Mouse (Mus musculus) neural tube, embryonic 14.5 days (tissue): ENCODE measurements at regions not wholly inside any gene's neighbourhood (a gene's known extent, or its start where the extent isn't known, plus 50 kb on each side); places are given as distances from the start of the nearest gene placed in this dataset.

Experiments
- ATAC-seq: fragments of 200-750 bp; cut with Nextera tagmentation; 2 replicates; pipeline ENCODE4 v1.8.0; 2017; ENCODE audit warnings: low read depth, mild to moderate bottlenecking, moderate TSS enrichment, moderate library complexity
- H3K27ac ChIP-seq: fragments of 300-500 bp; sonication (generic); 2 replicates; pipeline ENCODE4 v1.5.1; 2014; ENCODE audit warnings: low read depth, mild to moderate bottlenecking, control low read depth, low read length, moderate library complexity, mixed read lengths
- H3K27me3 ChIP-seq: fragments of 300-500 bp; sonication (generic); 2 replicates; pipeline ENCODE4 v1.6.1; 2014; ENCODE audit warnings: low read length; ENCODE audit not compliant: control insufficient read depth, insufficient read depth
- H3K36me3 ChIP-seq: fragments of 300-500 bp; sonication (generic); 2 replicates; pipeline ENCODE4 v1.6.1; 2014; ENCODE audit warnings: low read length, mixed read lengths; ENCODE audit not compliant: control insufficient read depth, insufficient read depth
- H3K4me1 ChIP-seq: fragments of 300-500 bp; sonication (generic); 2 replicates; pipeline ENCODE4 v1.6.1; 2014; ENCODE audit warnings: low read length; ENCODE audit not compliant: control insufficient read depth, insufficient read depth
- H3K4me2 ChIP-seq: fragments of 300-500 bp; sonication (generic); 2 replicates; pipeline ENCODE4 v1.6.1; 2014; ENCODE audit warnings: mild to moderate bottlenecking, low read depth, low read length, control low read depth
- H3K4me3 ChIP-seq: fragments of 300-500 bp; sonication (generic); 2 replicates; pipeline ENCODE4 v1.5.1; 2014; ENCODE audit warnings: low read depth, low read length, control low read depth, mixed read lengths
- H3K9ac ChIP-seq: fragments of 300-500 bp; sonication (generic); replicated peaks from 2 replicates; pipeline ENCODE4 v1.6.1; 2014; ENCODE audit warnings: low read depth, mild to moderate bottlenecking, control low read depth, low read length, mixed read lengths
- H3K9me3 ChIP-seq: fragments of 300-500 bp; sonication (generic); 2 replicates; pipeline ENCODE4 v1.6.1; 2016; ENCODE audit warnings: low read length; ENCODE audit not compliant: control insufficient read depth
- WGBS: fragments of 180-500 bp; shearing (Covaris S2); extraction: QIAGEN DNeasy Blood & Tissue Kit; methylation state at CpG from one replicate; pipeline ENCODE4 v1.1.7; 2014; 5-methylcytosine and 5-hydroxymethylcytosine counted together

GRCm38 (mm10) chr5:49909483-49909882, 149.3 kb downstream of the Adgra3 start:
- 90% methylated on average over 1 of the region's 1 CpGs for WGBS
- no peak for ATAC-seq
- H3K4me3 ChIP-seq: no peak overlapping the region
- no peaks in the 10 kb centered on the region for H3K36me3 ChIP-seq
- no peak overlapping the region for H3K9ac ChIP-seq
- no peaks in the 10 kb centered on the region for H3K27me3 ChIP-seq
- H3K4me1 ChIP-seq: no peaks in the 10 kb centered on the region
- no peaks in the 10 kb centered on the region for H3K9me3 ChIP-seq
- H3K4me2 ChIP-seq: no peak overlapping the region
- H3K27ac ChIP-seq: no peak overlapping the region

- no peak overlapping the region for H3K4me2 ChIP-seq
- no peaks in the 10 kb centered on the region for H3K27me3 ChIP-seq
- WGBS: 87% methylated on average over 5 of the region's 5 CpGs
- ATAC-seq: no peak
- no peak overlapping the region for H3K9ac ChIP-seq
- H3K27ac ChIP-seq: no peak overlapping the region
- no peak overlapping the region for H3K4me3 ChIP-seq
- no peaks in the 10 kb centered on the region for H3K36me3 ChIP-seq
- no peaks in the 10 kb centered on the region for H3K9me3 ChIP-seq
- no peaks in the 10 kb centered on the region for H3K4me1 ChIP-seq
Measured at GRCm38 (mm10) chr5:49896106-49896505, 162.7 kb downstream of the Adgra3 start.

- H3K27me3 ChIP-seq: no peaks in the 10 kb centered on the region
- H3K36me3 ChIP-seq: no peaks in the 10 kb centered on the region
- H3K9me3 ChIP-seq: no peaks in the 10 kb centered on the region
- WGBS: 25% methylated on average over 2 of the region's 2 CpGs
- no peak overlapping the region for H3K9ac ChIP-seq
- H3K4me1 ChIP-seq: no peaks in the 10 kb centered on the region
- no peak overlapping the region for H3K4me3 ChIP-seq
- no peak for ATAC-seq
- no peak overlapping the region for H3K4me2 ChIP-seq
- H3K27ac ChIP-seq: no peak overlapping the region
Measured at GRCm38 (mm10) chr5:49880383-49880782, 178.4 kb downstream of the Adgra3 start.

- Histone ChIP-seq H3K36me3 (no peaks in the 10 kb centered on the region), H3K9ac (no peak overlapping the region), H3K4me3 (no peak overlapping the region), H3K4me1 (no peaks in the 10 kb centered on the region), H3K27me3 (no peaks in the 10 kb centered on the region), H3K4me2 (no peak overlapping the region), H3K27ac (no peak overlapping the region), H3K9me3 (no peaks in the 10 kb centered on the region)
- no peak for ATAC-seq
- WGBS: 0% methylated on average over 1 of the region's 1 CpGs
Measured at GRCm38 (mm10) chr5:49876240-49876639, 182.6 kb downstream of the Adgra3 start.

GRCm38 (mm10) chr5:49857202-49857601, 201.6 kb downstream of the Adgra3 start:
- Histone ChIP-seq H3K27ac (no peak overlapping the region), H3K4me2 (no peak overlapping the region), H3K27me3 (no peaks in the 10 kb centered on the region), H3K9ac (no peak overlapping the region), H3K4me3 (no peak overlapping the region), H3K9me3 (no peaks in the 10 kb centered on the region), H3K4me1 (no peaks in the 10 kb centered on the region), H3K36me3 (no peaks in the 10 kb centered on the region)
- no peak for ATAC-seq
- 55% methylated on average over 1 of the region's 1 CpGs for WGBS

- ATAC-seq: no peak
- no peak overlapping the region for H3K4me3 ChIP-seq
- H3K27me3 ChIP-seq: no peaks in the 10 kb centered on the region
- no peak overlapping the region for H3K9ac ChIP-seq
- 87% methylated on average over 2 of the region's 2 CpGs for WGBS
- no peaks in the 10 kb centered on the region for H3K4me1 ChIP-seq
- H3K36me3 ChIP-seq: no peaks in the 10 kb centered on the region
- no peaks in the 10 kb centered on the region for H3K9me3 ChIP-seq
- no peak overlapping the region for H3K4me2 ChIP-seq
- H3K27ac ChIP-seq: no peak overlapping the region
Measured at GRCm38 (mm10) chr5:49856036-49856435, 202.8 kb downstream of the Adgra3 start.

- Histone ChIP-seq H3K27ac (no peak overlapping the region), H3K36me3 (no peaks in the 10 kb centered on the region), H3K4me3 (no peak overlapping the region), H3K4me2 (no peak overlapping the region), H3K27me3 (no peaks in the 10 kb centered on the region), H3K4me1 (no peaks in the 10 kb centered on the region), H3K9me3 (no peaks in the 10 kb centered on the region), H3K9ac (no peak overlapping the region)
- WGBS: 46% methylated on average over 5 of the region's 5 CpGs
- peak; percentile 49; the same call in 1 of the 2 replicates for ATAC-seq
Measured at GRCm38 (mm10) chr5:49848680-49849079, 210.1 kb downstream of the Adgra3 start.

GRCm38 (mm10) chr5:49848174-49848573, 210.6 kb downstream of the Adgra3 start:
- Histone ChIP-seq H3K4me2 (no peak overlapping the region), H3K36me3 (no peaks in the 10 kb centered on the region), H3K4me1 (no peaks in the 10 kb centered on the region), H3K27me3 (no peaks in the 10 kb centered on the region), H3K9ac (no peak overlapping the region), H3K9me3 (no peaks in the 10 kb centered on the region), H3K4me3 (no peak overlapping the region), H3K27ac (no peak overlapping the region)
- ATAC-seq: no peak

- H3K9me3 ChIP-seq: no peaks in the 10 kb centered on the region
- H3K4me2 ChIP-seq: no peak overlapping the region
- WGBS: 88% methylated on average over 5 of the region's 5 CpGs
- H3K27me3 ChIP-seq: no peaks in the 10 kb centered on the region
- no peaks in the 10 kb centered on the region for H3K36me3 ChIP-seq
- H3K4me1 ChIP-seq: no peaks in the 10 kb centered on the region
- H3K9ac ChIP-seq: no peak overlapping the region
- no peak overlapping the region for H3K4me3 ChIP-seq
- ATAC-seq: no peak
- H3K27ac ChIP-seq: no peak overlapping the region
Measured at GRCm38 (mm10) chr5:49818832-49819231, 240.0 kb downstream of the Adgra3 start.

- WGBS: 78% methylated on average over 3 of the region's 3 CpGs
- Histone ChIP-seq H3K4me2 (no peak overlapping the region), H3K36me3 (no peaks in the 10 kb centered on the region), H3K27ac (no peak overlapping the region), H3K27me3 (no peaks in the 10 kb centered on the region), H3K4me1 (no peaks in the 10 kb centered on the region; the same call in 1 of the 2 replicates), H3K9ac (no peak overlapping the region), H3K4me3 (no peak overlapping the region), H3K9me3 (no peaks in the 10 kb centered on the region)
- no peak for ATAC-seq
Measured at GRCm38 (mm10) chr5:49816751-49817150, 242.1 kb downstream of the Adgra3 start.
